11 mouse cellular contexts compared by ENCODE assay signal in the genomic region with DNA sequence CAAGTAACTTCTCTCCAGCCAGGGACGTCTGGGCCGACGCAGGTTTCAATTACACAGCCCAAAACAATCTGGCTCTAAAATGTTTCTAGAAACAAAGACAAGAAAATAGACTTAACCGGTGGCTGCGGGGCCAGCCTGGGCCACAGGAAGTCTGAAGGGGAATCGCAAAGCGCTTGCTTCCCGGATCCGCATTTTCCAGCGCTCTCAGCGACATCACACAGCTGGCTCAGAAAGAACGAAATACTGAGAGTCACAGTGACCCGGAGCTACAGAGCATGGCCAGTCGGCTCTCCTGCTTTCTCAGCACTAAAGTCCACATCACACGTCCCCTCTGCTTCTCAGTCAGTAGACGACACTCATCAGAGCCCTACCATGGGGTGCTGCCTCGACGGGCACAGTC. TPM values are rescaled to one million over a fixed set of nuclear protein-coding genes. Genes with fewer than 3 reads are reported as not detected.
DNase-seq lines count a peak whose midpoint lies in the region; ATAC-seq and TF ChIP-seq lines count a peak whose summit lies in the region.
"Had no signal": no experiment of that assay in that cellular context is flagged by ENCODE, and none has a peak within 500 bp of the region (broad histone marks: within the 10 kb centered on the region; RNA-seq: fewer than 3 reads in every experiment).

No protein-coding gene starts in this region.

- no peak for TF ChIP-seq POLR2A in liver, adult 2 months (IDR thresholded peaks at IDR 0.05; ENCODE audit: extremely low read depth, insufficient read depth, low read length)

- no peak for TF ChIP-seq CTCF in liver, adult 2 months (IDR thresholded peaks at IDR 0.05; ENCODE audit: low read depth, low read length)

- DNase-seq in liver, adult 2 months (ENCODE audit: extremely low read depth, low read depth, low spot score) = no peak
- no peak for DNase-seq in liver, embryonic 11.5 days (ENCODE audit: low spot score)
- DNase-seq in heart, embryonic 10.5 days (ENCODE audit: low spot score) = no peak
- DNase-seq in cerebellum, adult 11 months = no peak
- DNase-seq in cerebellum, adult 9-11 months = no peak
- DNase-seq in cerebellum, adult 11-12 months = no peak
- DNase-seq: adrenal gland, postnatal 25 days; embryo, embryonic 11 days; thymus, postnatal 25 days had no signal

- H3K4me3 ChIP-seq in liver, adult 2 months (ENCODE audit: insufficient read depth, low read depth, low read length) = no peak overlapping the region
- H3K4me3 ChIP-seq in liver, embryonic 11.5 days (ENCODE audit: low read depth, low read length) = no peak overlapping the region
- no peak overlapping the region for H3K4me3 ChIP-seq in heart, embryonic 10.5 days
- H3K4me3 ChIP-seq in intestine, embryonic 15.5 days (replicated peaks) = no peak overlapping the region
- H3K4me3 ChIP-seq in limb, embryonic 12.5 days (replicated peaks) = no peak overlapping the region

- no peak overlapping the region for H3K9ac ChIP-seq in liver, adult 2 months (ENCODE audit: low read depth, low read length)
- no peak overlapping the region for H3K9ac ChIP-seq in liver, embryonic 11.5 days (ENCODE audit: low read depth, low read length)
- H3K9ac ChIP-seq in intestine, embryonic 15.5 days = no peak overlapping the region
- H3K9ac ChIP-seq in limb, embryonic 12.5 days (replicated peaks) = no peak overlapping the region

- H3K9me3 ChIP-seq in liver, embryonic 11.5 days (ENCODE audit: control insufficient read depth, low read length) = no peaks in the 10 kb centered on the region
- no peaks in the 10 kb centered on the region for H3K9me3 ChIP-seq in heart, embryonic 10.5 days
- H3K9me3 ChIP-seq in intestine, embryonic 15.5 days = no peaks in the 10 kb centered on the region
- peaks cover 4% of the 10 kb centered on the region; the same call in 1 of the 2 replicates for H3K9me3 ChIP-seq in limb, embryonic 12.5 days

- no peaks in the 10 kb centered on the region for H3K36me3 ChIP-seq in liver, adult 2 months (ENCODE audit: control insufficient read depth, insufficient read depth, low read length)
- H3K36me3 ChIP-seq in liver, embryonic 11.5 days (ENCODE audit: control insufficient read depth, insufficient read depth, low read length) = no peaks in the 10 kb centered on the region
- 0 out of 2 replicates have a peak, but pooled peaks cover 9% of the 10 kb centered on the region for H3K36me3 ChIP-seq in heart, embryonic 10.5 days
- no peaks in the 10 kb centered on the region for H3K36me3 ChIP-seq in intestine, embryonic 15.5 days
- no peaks in the 10 kb centered on the region for H3K36me3 ChIP-seq in limb, embryonic 12.5 days

- no peaks in the 10 kb centered on the region for H3K27me3 ChIP-seq in liver, adult 2 months (ENCODE audit: control insufficient read depth, insufficient read depth, low read length)
- H3K27me3 ChIP-seq in liver, embryonic 11.5 days (replicated peaks; ENCODE audit: control insufficient read depth, insufficient read depth, low read length) = no peaks in the 10 kb centered on the region
- no peaks in the 10 kb centered on the region for H3K27me3 ChIP-seq in heart, embryonic 10.5 days (ENCODE audit: insufficient read depth, poor library complexity, severe bottlenecking)
- no peaks in the 10 kb centered on the region for H3K27me3 ChIP-seq in intestine, embryonic 15.5 days (replicated peaks)
- H3K27me3 ChIP-seq in limb, embryonic 12.5 days = no peaks in the 10 kb centered on the region

- H3K4me2 ChIP-seq in liver, embryonic 11.5 days = no peak overlapping the region
- no peak overlapping the region for H3K4me2 ChIP-seq in intestine, embryonic 15.5 days (replicated peaks)
- H3K4me2 ChIP-seq in limb, embryonic 12.5 days = no peak overlapping the region

- H3K27ac ChIP-seq in liver, adult 2 months (replicated peaks; ENCODE audit: insufficient read depth, low read depth, low read length) = peak overlapping the region; percentile 38; the same call in 1 of the 2 replicates
- no peak overlapping the region for H3K27ac ChIP-seq in liver, embryonic 11.5 days (ENCODE audit: low read depth, low read length)
- peak overlapping the region; percentile 37; the same call in 1 of the 2 replicates for H3K27ac ChIP-seq in heart, embryonic 10.5 days
- H3K27ac ChIP-seq in intestine, embryonic 15.5 days = peak overlapping the region; percentile 54; the same call in 1 of the 2 replicates
- peak overlapping the region; percentile 50; the same call in 1 of the 2 replicates for H3K27ac ChIP-seq in limb, embryonic 12.5 days

- peaks cover 3% of the 10 kb centered on the region; the same call in 1 of the 2 replicates for H3K4me1 ChIP-seq in liver, adult 2 months (ENCODE audit: control insufficient read depth, insufficient read depth, low read length)
- peaks cover 16% of the 10 kb centered on the region for H3K4me1 ChIP-seq in liver, embryonic 11.5 days (replicated peaks; ENCODE audit: control insufficient read depth, insufficient read depth, low read length)
- peaks cover 70% of the 10 kb centered on the region for H3K4me1 ChIP-seq in heart, embryonic 10.5 days
- peaks cover 36% of the 10 kb centered on the region for H3K4me1 ChIP-seq in intestine, embryonic 15.5 days (replicated peaks)
- peaks cover 29% of the 10 kb centered on the region for H3K4me1 ChIP-seq in limb, embryonic 12.5 days (replicated peaks)

- H3K79me2 ChIP-seq in liver, adult 2 months (ENCODE audit: control insufficient read depth, insufficient read depth, low read length) = peaks cover 17% of the 10 kb centered on the region

- 74% methylated on average over 18 of the region's 18 CpGs for WGBS in liver, adult 2 months
- whole genome bisulfite sequencing in liver, embryonic 11.5 days = 78% methylated on average over 18 of the region's 18 CpGs
- WGBS in heart, embryonic 10.5 days = 80% methylated on average over 18 of the region's 18 CpGs
- WGBS in intestine, embryonic 15.5 days = 70% methylated on average over 18 of the region's 18 CpGs
- WGBS in limb, embryonic 12.5 days = 81% methylated on average over 18 of the region's 18 CpGs

- ATAC-seq in liver, embryonic 11.5 days (replicated peaks; ENCODE audit: low FRiP score) = no peak
- no peak for ATAC-seq in intestine, embryonic 15.5 days
- no peak for ATAC-seq in limb, embryonic 12.5 days (ENCODE audit: insufficient number of reproducible peaks, insufficient read depth, low FRiP score, low TSS enrichment, low read depth)

RNA-seq across cellular contexts. Expression of a gene that starts 17.7 kb away (rescaled TPM):
- 11.8 and 14.0 TPM in 2 replicates for total RNA-seq in liver, adult 2 months (2014; rRNA removed)
- 12.0 and 13.6 TPM in 2 replicates for polyA plus RNA-seq in liver, adult 2 months (2012; rRNA removed)
- polyA plus RNA-seq in liver, embryonic 11.5 days (2014; fragmentation: Nextera tagmentation; extraction: Ambion mirVana) = 122 and 137 TPM in 2 replicates
- polyA plus RNA-seq in heart, embryonic 10.5 days (2016; fragmentation: Nextera tagmentation; extraction: Ambion mirVana) = 163 and 178 TPM in 2 replicates
- 167 and 173 TPM in 2 replicates for polyA plus RNA-seq in intestine, embryonic 15.5 days (2015; fragmentation: Nextera tagmentation; extraction: Ambion mirVana)
- polyA plus RNA-seq in limb, embryonic 12.5 days (2016; fragmentation: Nextera tagmentation; extraction: Ambion mirVana) = 91.1 and 99.4 TPM in 2 replicates

RNA-seq across cellular contexts. Expression of a gene that starts 58.4 kb away (rescaled TPM):
- total RNA-seq in liver, adult 2 months (2014; rRNA removed) = 1.1 and 2.3 TPM in 2 replicates
- polyA plus RNA-seq in liver, adult 2 months (2012; rRNA removed) = 5.4 and 6.2 TPM in 2 replicates
- 17.1 and 17.8 TPM in 2 replicates for polyA plus RNA-seq in liver, embryonic 11.5 days (2014; fragmentation: Nextera tagmentation; extraction: Ambion mirVana)
- polyA plus RNA-seq in heart, embryonic 10.5 days (2016; fragmentation: Nextera tagmentation; extraction: Ambion mirVana) = 0.64 and 1.3 TPM in 2 replicates
- polyA plus RNA-seq in intestine, embryonic 15.5 days (2015; fragmentation: Nextera tagmentation; extraction: Ambion mirVana) = 3.4 and 4.4 TPM in 2 replicates
- polyA plus RNA-seq in limb, embryonic 12.5 days (2016; fragmentation: Nextera tagmentation; extraction: Ambion mirVana) = 1.4 and 1.8 TPM in 2 replicates
